Mouse (Mus musculus) activated CD4-positive, CD25-positive, alpha-beta regulatory T cell, adult 4 months (primary cell): Measurements from ENCODE around the gene Slfn2. TPM values are rescaled to one million over a fixed set of nuclear protein-coding genes. Genes with fewer than 3 reads are reported as not detected.
A peak's percentile ranks its signal among the peaks of the same experiment; 100 is the strongest.
"Not testable (repeated sequence)": the region's sequence is repeated elsewhere in the genome, so short reads cannot be mapped to it uniquely, and the experiment has no call there.

Experiments
- ATAC-seq: one replicate; pipeline ENCODE4 v1.8.0; 2017
- polyA plus RNA-seq, 2 experiments: library from polyadenylated mRNA; unstranded; fragments of 100-300 nt; shearing (Covaris generic); gene quantifications; one replicate each; pipeline ENCODE4 v1.2.1; 2017

Slfn2 gene
- polyA plus RNA-seq: 100 to 1,000 TPM; 893 to 932 TPM

DNA sequence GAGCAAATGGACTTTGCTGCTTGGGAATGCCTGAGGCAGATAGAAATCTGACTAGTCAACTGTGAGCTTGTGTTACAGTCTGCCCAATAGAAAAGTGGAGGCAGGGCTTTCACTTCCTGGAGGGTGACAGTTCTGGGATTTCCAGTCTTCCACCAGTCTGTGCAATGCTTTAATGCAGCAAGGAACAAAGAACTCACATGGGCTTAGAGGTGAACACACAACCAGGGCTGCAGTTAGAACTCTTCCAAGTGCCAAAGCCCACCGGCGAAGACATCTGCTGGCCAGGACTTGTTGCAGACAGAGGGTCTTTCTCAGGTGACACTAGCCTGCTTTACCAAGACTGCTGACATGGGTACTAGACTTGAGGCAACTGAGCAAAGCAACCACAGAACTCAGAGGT, at the start of gene Slfn2:
TSS of gene Slfn2 (plus strand) at position 167 of the 400 bp plus-strand sequence.
- ATAC-seq: peak; percentile 49

DNA sequence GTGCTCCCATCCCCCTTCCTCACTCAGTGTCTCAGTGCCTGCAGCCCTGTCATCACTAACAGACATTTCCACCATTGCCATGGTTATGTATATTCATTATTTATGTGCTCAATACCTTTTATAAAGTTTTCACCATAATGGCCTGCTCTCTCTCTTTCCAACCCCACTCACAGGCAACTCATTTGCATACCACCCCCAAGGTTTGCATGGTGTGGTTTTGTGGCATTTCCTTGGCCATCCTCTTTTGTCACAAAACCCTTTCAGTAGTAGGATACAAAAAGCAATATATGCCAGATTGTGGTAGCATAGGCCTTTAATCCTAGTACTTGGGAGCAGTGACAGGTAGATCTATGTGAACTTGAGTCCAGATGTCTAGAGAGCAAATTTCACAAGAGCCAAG, 48.8 kb upstream of the Slfn2 start:
- ATAC-seq: no peak

GRCm38 (mm10) chr11:83019561-83020519, 45.1 kb upstream of the Slfn2 start:
- ATAC-seq: peak; percentile 40

GRCm38 (mm10) chr11:83020621-83021020, 44.3 kb upstream of the Slfn2 start, which contains the start of gene Slfn8:
Gene Slfn8 (minus strand): TSS chr11:83020810.
- ATAC-seq: peak; percentile 62

GRCm38 (mm10) chr11:83038686-83039085, 26.2 kb upstream of the Slfn2 start:
- ATAC-seq: not testable (repeated sequence)

DNA sequence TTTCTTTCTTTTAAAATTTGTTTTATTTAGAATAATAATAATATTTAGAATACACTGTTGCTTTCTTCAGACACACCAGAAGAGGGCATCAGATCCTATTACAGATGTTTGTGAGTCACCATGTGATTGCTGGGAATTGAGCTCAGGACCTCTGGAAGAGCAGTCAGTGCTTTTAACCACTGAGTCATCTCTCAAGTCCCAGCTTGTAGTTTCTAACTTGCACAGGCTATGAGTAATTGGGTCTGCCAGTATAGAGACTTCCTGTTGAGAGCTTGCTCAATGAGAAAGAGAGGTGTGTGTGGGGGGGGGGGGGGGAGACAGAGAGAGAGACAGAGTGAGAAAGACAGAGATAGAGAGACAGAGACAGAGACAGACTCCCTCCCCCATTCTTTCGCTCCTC, 25.8 kb upstream of the Slfn2 start:
- ATAC-seq: peak; percentile 30

DNA sequence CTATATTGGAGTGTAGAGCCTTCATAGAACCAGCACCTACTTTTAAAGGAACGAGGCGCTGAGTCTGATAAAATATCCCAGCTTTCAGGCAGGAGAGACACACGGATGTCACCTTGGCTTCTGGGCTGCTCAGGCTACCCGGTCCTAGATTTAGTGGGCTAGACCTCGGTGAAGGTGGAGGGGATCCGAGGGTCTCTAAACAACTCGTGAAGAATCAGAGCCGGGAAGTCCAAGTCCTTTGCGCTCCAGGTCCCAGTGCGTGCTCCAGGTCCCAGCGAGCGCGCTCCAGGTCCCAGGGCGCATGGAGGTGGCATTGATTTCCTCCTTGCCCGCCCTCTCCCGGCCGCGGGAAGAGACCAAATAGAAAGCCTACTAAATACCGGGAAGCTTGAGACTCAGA, 25.1 kb upstream of the Slfn2 start:
- no peak for ATAC-seq

DNA sequence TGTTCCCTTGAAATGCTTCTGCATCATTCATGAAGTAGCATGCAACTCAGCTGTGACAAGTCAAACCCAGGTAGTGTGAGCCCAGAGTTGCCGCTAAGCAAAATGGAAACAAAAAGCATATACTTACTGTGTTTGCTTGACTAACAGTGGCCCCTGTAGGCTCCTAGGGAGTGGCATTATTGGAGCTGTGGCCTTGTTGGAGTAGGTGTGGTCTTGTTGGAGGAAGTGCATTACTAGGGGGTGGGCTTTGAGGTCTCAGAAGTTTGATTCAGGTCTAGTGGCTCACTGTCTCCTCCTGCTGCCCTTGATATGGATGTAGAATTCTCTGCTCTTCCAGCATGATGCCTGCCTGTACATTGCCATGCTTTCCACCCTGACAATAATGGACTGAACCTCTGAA, 24.6 kb upstream of the Slfn2 start:
- peak; percentile 86 for ATAC-seq

- ATAC-seq: no peak
These were observed 23.9 kb upstream of the Slfn2 start for GRCm38 (mm10) chr11:83041000-83041399.

- peak; percentile 33 for ATAC-seq
These were observed 21.0 kb upstream of the Slfn2 start for GRCm38 (mm10) chr11:83043891-83044290.

DNA sequence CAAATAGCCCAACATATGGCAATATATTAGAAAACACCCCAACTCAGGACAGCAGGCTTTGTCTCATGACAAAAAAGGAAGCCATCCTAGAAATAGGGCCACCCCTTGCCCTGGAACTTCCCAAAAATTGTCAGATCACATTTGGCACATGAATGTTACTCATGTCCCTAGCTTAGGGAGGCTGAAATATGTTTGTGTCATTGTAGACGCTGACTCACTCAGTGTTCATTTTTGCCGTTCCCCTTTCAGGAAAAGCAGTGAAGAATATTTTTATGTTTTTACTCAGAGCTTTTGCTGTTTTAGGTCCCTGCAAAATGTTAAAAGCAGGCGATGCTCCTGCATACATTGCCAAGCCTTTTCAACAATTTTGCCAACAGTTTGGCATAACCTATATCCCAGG, 19.3 kb upstream of the Slfn2 start:
- ATAC-seq: no peak

GRCm38 (mm10) chr11:83057863-83058262, 7.0 kb upstream of the Slfn2 start:
- ATAC-seq: peak; percentile 60

- peak; percentile 39 for ATAC-seq
These were observed 4.4 kb upstream of the Slfn2 start for GRCm38 (mm10) chr11:83060412-83061020.

DNA sequence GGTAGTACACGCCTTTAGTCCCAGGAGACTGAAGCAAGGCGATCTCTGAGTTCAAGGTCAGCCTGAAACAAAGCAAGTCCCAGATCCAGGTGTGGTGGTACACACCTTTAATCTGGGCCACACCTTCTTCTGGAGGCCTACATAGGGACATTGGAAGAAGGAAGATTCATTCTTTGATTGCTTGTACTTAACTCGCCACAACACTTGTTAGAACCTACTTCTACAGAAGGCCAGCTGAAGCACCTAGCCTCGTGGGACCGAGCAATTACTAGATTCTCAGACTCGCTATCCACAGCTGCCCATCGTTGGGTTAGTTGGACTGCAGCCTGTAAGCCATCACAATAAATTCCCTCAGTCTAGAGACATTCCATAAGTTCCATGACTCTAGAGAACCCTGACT, 3.1 kb upstream of the Slfn2 start:
- no peak for ATAC-seq

- ATAC-seq: no peak
These were observed 1.8 kb upstream of the Slfn2 start for GRCm38 (mm10) chr11:83063126-83063525.

DNA sequence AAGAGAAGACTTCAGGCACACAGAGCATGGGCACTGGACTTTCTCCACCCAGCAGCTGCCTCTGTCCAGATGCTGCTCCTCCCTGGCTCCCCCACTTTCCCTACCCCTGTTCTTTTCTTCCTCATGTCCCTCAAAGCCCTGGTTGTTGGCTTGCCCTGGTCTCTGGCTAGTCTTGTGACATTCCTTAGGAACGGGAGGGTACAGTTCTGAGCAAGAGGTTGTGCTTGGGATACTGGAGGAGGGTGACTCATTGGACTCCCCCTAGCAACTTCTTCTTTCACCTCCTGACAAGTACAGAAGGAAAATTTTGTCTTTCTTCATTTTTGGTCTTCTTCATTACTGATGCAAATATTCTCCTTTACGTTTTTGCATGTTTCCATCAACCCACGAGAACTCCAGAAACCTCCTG, 967 bp upstream of the Slfn2 start:
- ATAC-seq: no peak

DNA sequence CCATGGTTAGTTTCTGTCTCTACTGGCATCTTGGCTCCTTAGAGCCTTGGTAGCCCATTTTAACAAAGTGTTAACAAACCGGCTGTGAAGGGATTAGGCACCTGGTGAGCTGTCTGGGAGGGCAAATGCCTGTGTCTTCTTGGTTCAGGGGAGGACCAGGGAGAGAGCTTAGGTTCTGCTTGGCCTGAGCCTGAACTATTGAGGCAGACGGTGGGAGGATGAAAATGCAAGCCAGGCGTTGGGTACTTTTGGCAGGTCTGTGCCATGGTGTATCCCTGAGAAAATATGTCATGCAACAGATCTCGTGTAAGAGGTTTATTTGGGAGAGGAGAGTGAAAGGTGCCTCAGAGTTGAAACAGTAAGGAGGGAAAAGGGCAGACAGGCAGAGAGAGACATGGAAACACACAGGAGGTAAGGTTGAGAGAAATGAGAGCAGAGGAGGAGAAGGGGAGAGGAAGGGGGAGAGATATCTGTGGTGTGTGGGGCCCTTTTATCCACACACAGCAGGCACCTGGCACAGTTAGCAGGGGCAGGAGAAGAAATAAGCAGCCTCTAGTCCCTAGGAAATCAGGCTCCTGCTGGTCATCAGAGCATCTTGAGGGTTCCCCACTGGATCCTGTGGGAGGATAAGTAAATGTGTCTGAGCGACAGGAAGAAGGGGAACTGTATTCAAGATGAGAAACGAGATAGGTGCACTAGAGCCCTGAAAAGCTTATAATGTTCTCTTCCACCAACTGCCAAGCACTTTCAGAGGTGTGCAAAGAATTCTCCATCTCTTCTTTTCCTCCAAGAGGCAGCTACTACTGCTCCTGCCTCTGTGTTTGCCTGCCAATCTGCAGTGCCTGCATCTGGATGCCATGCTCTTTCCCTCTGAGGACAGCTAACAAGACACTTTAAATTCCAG, 781 bp downstream of the Slfn2 start:
- ATAC-seq: peak; percentile 11

DNA sequence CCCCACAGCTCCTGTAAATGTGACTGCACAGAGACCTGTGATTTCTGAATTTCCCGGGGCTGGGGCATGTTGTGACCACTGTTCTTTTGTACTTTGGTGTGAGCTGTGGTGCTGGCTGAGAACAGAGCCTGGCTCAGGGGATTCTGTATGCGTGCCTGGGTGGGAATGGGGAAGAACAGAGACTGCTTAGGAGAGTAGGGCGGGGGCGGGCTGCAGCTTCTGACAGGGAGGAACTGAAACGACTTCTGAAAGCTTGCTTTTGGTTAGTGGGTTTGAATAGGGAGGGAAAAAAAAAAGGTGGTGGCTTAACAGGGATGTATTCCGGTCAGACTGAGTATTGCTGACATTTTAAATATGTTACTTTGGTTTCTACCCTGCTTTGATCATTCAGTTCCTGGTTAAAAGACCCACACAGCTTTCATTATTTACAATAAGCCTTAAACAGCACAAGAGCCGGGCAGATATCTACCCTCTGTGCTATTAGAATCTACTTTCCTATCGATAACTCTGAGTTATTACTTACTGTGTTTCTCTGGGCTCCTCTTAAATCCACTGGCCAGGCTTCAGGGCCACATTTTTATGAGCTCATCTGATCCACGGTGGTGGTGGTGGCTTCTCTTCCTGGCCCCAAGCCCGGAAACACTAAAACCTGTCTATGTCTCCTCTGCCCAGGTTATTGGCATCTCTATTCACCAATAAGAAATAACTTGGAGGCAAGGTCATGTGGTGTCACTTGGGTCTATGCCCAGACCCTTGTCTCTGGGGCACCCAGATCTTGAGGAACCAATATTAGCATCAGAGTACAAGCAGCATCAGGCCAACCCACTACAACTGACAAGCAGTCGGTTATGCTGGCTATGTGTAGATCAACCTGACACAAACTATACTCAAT, 2.0 kb downstream of the Slfn2 start:
- ATAC-seq: peak; percentile 60

GRCm38 (mm10) chr11:83067982-83068694, 3.2 kb downstream of the Slfn2 start:
- no peak for ATAC-seq

DNA sequence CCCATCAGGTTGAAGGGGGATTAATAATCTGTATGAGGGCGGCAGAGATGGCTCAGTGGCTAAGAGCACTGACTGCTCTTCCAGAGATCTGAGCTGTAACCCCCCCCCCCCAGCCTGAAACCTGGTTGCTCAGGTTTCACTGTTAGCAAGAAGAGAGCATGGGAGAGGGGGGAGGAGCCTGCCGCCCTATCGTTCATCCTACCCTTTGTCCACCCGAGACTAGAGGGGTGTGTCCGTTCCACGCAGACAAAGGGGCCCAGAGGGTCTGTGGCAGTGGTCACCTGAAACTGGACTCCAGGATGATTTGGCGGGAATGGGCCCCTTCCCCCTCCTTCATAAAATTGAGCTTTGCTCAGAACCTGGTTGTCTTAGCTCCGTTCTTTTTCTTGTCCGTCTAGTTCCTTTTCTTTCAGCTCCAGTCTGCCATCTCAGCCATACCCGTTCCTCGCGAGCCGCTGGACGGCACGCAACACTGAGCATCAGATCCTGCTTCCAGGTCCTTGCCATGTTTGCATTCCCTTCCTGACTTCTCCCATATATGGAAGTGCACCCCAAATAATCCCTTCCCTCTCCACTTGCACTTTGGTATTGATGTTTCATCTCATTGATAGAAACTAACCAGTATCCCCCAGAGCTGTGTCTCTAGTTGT, 5.5 kb downstream of the Slfn2 start:
- ATAC-seq: no peak
